20 mouse cellular contexts compared by ENCODE assay signal in genomic region chr11:106353188-106353587, GRCm38 (mm10). TPM values are rescaled to one million over a fixed set of nuclear protein-coding genes. Genes with fewer than 3 reads are reported as not detected.
DNase-seq lines count a peak whose midpoint lies in the region; ATAC-seq and TF ChIP-seq lines count a peak whose summit lies in the region.
"Had no signal": no experiment of that assay in that cellular context is flagged by ENCODE, and none has a peak within 500 bp of the region (broad histone marks: within the 10 kb centered on the region; RNA-seq: fewer than 3 reads in every experiment).

TSS of gene Scn4a (minus strand) at chr11:106353288.

- no peak within 1 kb of the TSS for H3K4me3 ChIP-seq in thymus, adult 2 months (ENCODE audit: control insufficient read depth, insufficient read depth, low read length)
- H3K4me3 ChIP-seq: embryonic facial prominence, embryonic 12.5 days; forebrain, embryonic 15.5 days; hindbrain, embryonic 15.5 days had no signal

- intact Hi-C loops in heart, postnatal 10 days (cut with DNase I) = no loop called here
- intact Hi-C loops in gastrocnemius, postnatal 36 days (cut with DNase I) = no loop called here

- no peak for DNase-seq in heart, adult 8-10 months (ENCODE audit: low spot score)
- no peak for DNase-seq in heart, postnatal 10 days
- DNase-seq in gastrocnemius, adult 8-10 months (ENCODE audit: low spot score in 2 of 2) = no peak
- no peak for DNase-seq in gastrocnemius, postnatal 36 days
- no peak for DNase-seq in thymus, adult 2 months
- DNase-seq: adrenal gland, adult 8-10 months; cerebellum, adult 11 months; cerebellum, adult 8-10 months; cerebellum, postnatal 14 days; heart, adult 11 months; heart, postnatal 14 days; kidney, adult 9 months had no signal

- no peak within 1 kb of the TSS for H3K27ac ChIP-seq in thymus, adult 2 months (ENCODE audit: control insufficient read depth, insufficient read depth, low read length)
- H3K27ac ChIP-seq: embryonic facial prominence, embryonic 12.5 days; forebrain, embryonic 15.5 days; hindbrain, embryonic 15.5 days had no signal

- H3K27me3 ChIP-seq in thymus, adult 2 months (ENCODE audit: control insufficient read depth, insufficient read depth, low read length) = no peaks in the 10 kb centered on the region
- H3K27me3 ChIP-seq: embryonic facial prominence, embryonic 12.5 days; forebrain, embryonic 15.5 days; hindbrain, embryonic 15.5 days had no signal

- peaks cover 13% of the 10 kb centered on the region for H3K4me1 ChIP-seq in thymus, adult 2 months (replicated peaks; ENCODE audit: control insufficient read depth, insufficient read depth, low read length)
- H3K4me1 ChIP-seq: embryonic facial prominence, embryonic 12.5 days; forebrain, embryonic 15.5 days; hindbrain, embryonic 15.5 days had no signal

- no peaks in the 10 kb centered on the region for H3K36me3 ChIP-seq in thymus, adult 2 months (ENCODE audit: control insufficient read depth, insufficient read depth, low read length)
- H3K36me3 ChIP-seq: embryonic facial prominence, embryonic 12.5 days; forebrain, embryonic 15.5 days; hindbrain, embryonic 15.5 days had no signal

- 96% methylated on average over 12 of the region's 12 CpGs for WGBS in thymus, adult 2 months

- TF ChIP-seq POLR2A in thymus, adult 2 months (IDR thresholded peaks at IDR 0.05; ENCODE audit: control insufficient read depth, extremely low read depth, insufficient read depth, low read length, poor library complexity) = no peak

- no peak for TF ChIP-seq CTCF in thymus, adult 2 months (IDR thresholded peaks at IDR 0.05; ENCODE audit: borderline replicate concordance, control insufficient read depth, extremely low read depth, insufficient read depth, low read length, poor library complexity)

- ATAC-seq in activated CD4-positive, CD25-positive, alpha-beta regulatory T cell, adult 4 months = no peak
- ATAC-seq: forebrain, embryonic 15.5 days; inflammation-experienced regulatory T-cells, adult 6 months; intestine, postnatal 0 days; Patski had no signal

RNA-seq across cellular contexts. Expression of gene Scn4a, which starts in this region (rescaled TPM):
- total RNA-seq in heart, adult 8-10 months (2022) = 10 to 100 TPM; 23.9 to 46.8 (median 31.4) TPM
- 1 to 10 TPM; 3.2 to 3.6 TPM for total RNA-seq in heart, postnatal 10 days (2021)
- total RNA-seq in gastrocnemius, adult 8-10 months (2022) = 100 to 1,000 TPM; 486 to 711 (median 596) TPM
- total RNA-seq in gastrocnemius, postnatal 36 days (2021) = 100 to 1,000 TPM; 381 to 407 TPM
- polyA plus RNA-seq in thymus, adult 2 months (2012; rRNA removed) = 0.92 and 1.2 TPM in 2 replicates
- under 1 TPM in 1 of 2 experiments, not detected in 1; 0.09 TPM for polyA plus RNA-seq in activated CD4-positive, CD25-positive, alpha-beta regulatory T cell, adult 4 months (2017; shearing (Covaris generic))
- polyA plus RNA-seq: forebrain, embryonic 11.5 days; forebrain, embryonic 15.5 days; hindbrain, embryonic 15.5 days had no signal

Comparison
In these comparisons a context has a peak if more than half of its experiments do, and no peak if none do; other contexts are left out.
1. RNA of gene Scn4a (total RNA-seq): 486 to 711 TPM in gastrocnemius, adult 8-10 months and 381 to 407 TPM in gastrocnemius, postnatal 36 days; 23.9 to 46.8 TPM in heart, adult 8-10 months and 3.2 to 3.6 TPM in heart, postnatal 10 days; every median in the first group is over 4 times any median in the second.